8 mouse cellular contexts compared by ENCODE assay signal in genomic region chr19:47508191-47508590, GRCm38 (mm10). TPM values are rescaled to one million over a fixed set of nuclear protein-coding genes. Genes with fewer than 3 reads are reported as not detected.
DNase-seq lines count a peak whose midpoint lies in the region; ATAC-seq and TF ChIP-seq lines count a peak whose summit lies in the region.
"Had no signal": no experiment of that assay in that cellular context is flagged by ENCODE, and none has a peak within 500 bp of the region (broad histone marks: within the 10 kb centered on the region; RNA-seq: fewer than 3 reads in every experiment).

No protein-coding gene starts in this region.

- DNase-seq in layer of hippocampus, adult 2 months (ENCODE audit: low spot score in 2 of 2), result no peak
- DNase-seq in layer of hippocampus, postnatal 25 days (ENCODE audit: extremely low spot score in 1 of 2, low spot score in 1 of 2), result no peak
- peak; percentile 29 for DNase-seq in adipocyte (ENCODE audit: low spot score)
- DNase-seq in adrenal gland, postnatal 25 days, result no peak
- DNase-seq in right cerebral cortex, postnatal 14 days, result no peak
- DNase-seq: gastrocnemius, postnatal 25 days had no signal

- peak overlapping the region; percentile 81 for H3K27ac ChIP-seq in layer of hippocampus, adult 2 months

- peak overlapping the region; percentile 62 for H3K4me3 ChIP-seq in layer of hippocampus, adult 2 months

- peak; percentile 59 for ATAC-seq in erythroid progenitor cell, adult 5-6 weeks (replicated peaks; ENCODE audit: low FRiP score, poor library complexity, severe bottlenecking)
- peak; percentile 15 for ATAC-seq in megakaryocyte progenitor cell, adult 5-6 weeks (replicated peaks; ENCODE audit: poor library complexity)

- TF ChIP-seq CTCF in layer of hippocampus, adult 2 months (conservative IDR thresholded peaks at IDR 0.05), result no peak

RNA-seq across cellular contexts. Expression of gene Stn1, which starts 29.1 kb away (rescaled TPM):
- total RNA-seq in layer of hippocampus, adult 2 months (2021), result 10 to 100 TPM; 22.6 to 23.8 TPM
- 10 to 100 TPM; 22.7 to 23.5 TPM for total RNA-seq in layer of hippocampus, postnatal 25 days (2021)
- 6.3 and 25.6 TPM in 2 replicates for total RNA-seq in erythroid progenitor cell, adult 5-6 weeks (2015; ENCODE audit: low replicate concordance)
- 5.9 and 14.1 TPM in 2 replicates for total RNA-seq in erythroid progenitor cell, adult 5-6 weeks (2017; ENCODE audit: low replicate concordance)
- 5.3 and 7.7 TPM in 2 replicates for total RNA-seq in megakaryocyte progenitor cell, adult 5-6 weeks (2015)
- total RNA-seq in megakaryocyte progenitor cell, adult 5-6 weeks (2017), result 5.6 and 6.0 TPM in 2 replicates
- 14.1 and 17.3 TPM in 2 replicates for total RNA-seq in adrenal gland, postnatal 25 days (2021)

RNA-seq across cellular contexts. Expression of gene Sh3pxd2a, which starts 44.0 kb away (rescaled TPM):
- 10 to 100 TPM; 33.0 to 35.4 TPM for total RNA-seq in layer of hippocampus, adult 2 months (2021)
- 10 to 100 TPM; 31.9 to 36.9 TPM for total RNA-seq in layer of hippocampus, postnatal 25 days (2021)
- 3.2 and 6.3 TPM in 2 replicates for total RNA-seq in erythroid progenitor cell, adult 5-6 weeks (2015; ENCODE audit: low replicate concordance)
- 1.0 and 1.1 TPM in 2 replicates for total RNA-seq in erythroid progenitor cell, adult 5-6 weeks (2017; ENCODE audit: low replicate concordance)
- total RNA-seq in megakaryocyte progenitor cell, adult 5-6 weeks (2015), result 1.3 and 1.6 TPM in 2 replicates
- 1.1 and 1.4 TPM in 2 replicates for total RNA-seq in megakaryocyte progenitor cell, adult 5-6 weeks (2017)
- 36.2 and 41.6 TPM in 2 replicates for total RNA-seq in adrenal gland, postnatal 25 days (2021)
